Mouse (Mus musculus): ENCODE results near the gene Snx29. TPM values are rescaled to one million over a fixed set of nuclear protein-coding genes. Genes with fewer than 3 reads are reported as not detected.
"Not testable (repeated sequence)": the region's sequence is repeated elsewhere in the genome, so short reads cannot be mapped to it uniquely, and the experiment has no call there.

The Snx29 gene
- polyA plus RNA-seq, 1 experiment: 27.7 TPM

GRCm38 (mm10) chr16:11569127-11569526 lies 246.4 kb downstream of the Snx29 start:
- TF ChIP-seq CTCF (IDR thresholded peaks at IDR 0.05; ENCODE audit: low read depth, low read length): no peak
- no peak for TF ChIP-seq POLR2A (IDR thresholded peaks at IDR 0.05; ENCODE audit: borderline replicate concordance, low read depth, low read length)
- Histone ChIP-seq H3K4me1 (ENCODE audit: control insufficient read depth, insufficient read depth, low read length) (peaks cover 2% of the 10 kb centered on the region; the same call in 1 of the 2 replicates), H3K4me3 (ENCODE audit: insufficient read depth, low read length) (no peak overlapping the region), H3K27ac (ENCODE audit: insufficient read depth, low read depth, low read length) (no peak overlapping the region)

- TF ChIP-seq CTCF (IDR thresholded peaks at IDR 0.05; ENCODE audit: low read depth, low read length) (no peak), POLR2A (IDR thresholded peaks at IDR 0.05; ENCODE audit: borderline replicate concordance, low read depth, low read length) (no peak)
- Histone ChIP-seq H3K4me3 (ENCODE audit: insufficient read depth, low read length) (no peak overlapping the region), H3K4me1 (ENCODE audit: control insufficient read depth, insufficient read depth, low read length) (peaks cover 2% of the 10 kb centered on the region; the same call in 1 of the 2 replicates), H3K27ac (ENCODE audit: insufficient read depth, low read depth, low read length) (no peak overlapping the region)
These were observed 247.4 kb downstream of the Snx29 start for GRCm38 (mm10) chr16:11570072-11570471.

DNA sequence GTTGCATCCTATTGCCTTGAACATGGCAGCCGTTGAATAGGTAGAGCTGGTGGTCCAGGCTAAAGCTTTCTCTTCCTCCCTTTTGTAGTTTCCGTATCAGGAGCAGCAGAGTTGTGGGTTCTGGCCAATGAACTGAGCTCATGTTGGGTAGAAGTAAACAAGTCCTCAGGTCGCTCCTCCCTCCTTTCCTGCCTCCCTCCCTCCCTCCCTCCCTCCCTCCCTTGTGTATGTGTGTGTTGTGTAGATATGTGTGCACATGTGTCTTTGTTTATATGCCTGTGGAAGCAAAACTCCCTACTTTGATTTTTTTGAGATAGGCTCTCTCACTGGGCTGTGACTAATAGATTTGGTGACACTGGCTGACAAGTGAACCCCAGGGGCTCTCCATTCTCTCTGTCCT lies 251.8 kb downstream of the Snx29 start:
- Histone ChIP-seq H3K27ac (ENCODE audit: insufficient read depth, low read depth, low read length) (no peak overlapping the region), H3K4me1 (ENCODE audit: control insufficient read depth, insufficient read depth, low read length) (peaks cover 10% of the 10 kb centered on the region), H3K4me3 (ENCODE audit: insufficient read depth, low read length) (no peak overlapping the region)
- TF ChIP-seq CTCF (IDR thresholded peaks at IDR 0.05; ENCODE audit: low read depth, low read length): no peak
- TF ChIP-seq POLR2A (IDR thresholded peaks at IDR 0.05; ENCODE audit: borderline replicate concordance, low read depth, low read length): no peak

DNA sequence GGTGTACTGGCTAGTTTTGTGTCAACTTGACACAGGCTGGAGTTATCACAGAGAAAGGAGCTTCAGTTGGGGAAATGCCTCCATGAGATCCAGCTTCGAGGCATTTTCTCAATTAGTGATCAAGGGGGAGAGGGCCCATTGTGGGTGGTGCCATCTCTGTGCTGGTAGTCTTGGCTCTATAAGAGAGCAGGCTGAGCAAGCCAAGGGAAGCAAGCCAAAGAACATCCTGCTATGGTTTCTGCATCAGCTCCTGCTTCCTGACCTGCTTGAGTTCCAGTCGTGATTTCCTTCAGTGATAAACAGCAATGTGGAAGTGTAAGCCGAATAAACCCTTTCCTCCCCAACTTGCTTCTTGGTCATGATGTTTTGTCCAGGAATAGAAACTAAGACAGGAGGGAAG lies 253.0 kb downstream of the Snx29 start:
- not testable (repeated sequence) for H3K27ac ChIP-seq (ENCODE audit: insufficient read depth, low read depth, low read length); H3K4me3 ChIP-seq (ENCODE audit: insufficient read depth, low read length)
- peaks cover 14% of the 10 kb centered on the region for H3K4me1 ChIP-seq (ENCODE audit: control insufficient read depth, insufficient read depth, low read length)

DNA sequence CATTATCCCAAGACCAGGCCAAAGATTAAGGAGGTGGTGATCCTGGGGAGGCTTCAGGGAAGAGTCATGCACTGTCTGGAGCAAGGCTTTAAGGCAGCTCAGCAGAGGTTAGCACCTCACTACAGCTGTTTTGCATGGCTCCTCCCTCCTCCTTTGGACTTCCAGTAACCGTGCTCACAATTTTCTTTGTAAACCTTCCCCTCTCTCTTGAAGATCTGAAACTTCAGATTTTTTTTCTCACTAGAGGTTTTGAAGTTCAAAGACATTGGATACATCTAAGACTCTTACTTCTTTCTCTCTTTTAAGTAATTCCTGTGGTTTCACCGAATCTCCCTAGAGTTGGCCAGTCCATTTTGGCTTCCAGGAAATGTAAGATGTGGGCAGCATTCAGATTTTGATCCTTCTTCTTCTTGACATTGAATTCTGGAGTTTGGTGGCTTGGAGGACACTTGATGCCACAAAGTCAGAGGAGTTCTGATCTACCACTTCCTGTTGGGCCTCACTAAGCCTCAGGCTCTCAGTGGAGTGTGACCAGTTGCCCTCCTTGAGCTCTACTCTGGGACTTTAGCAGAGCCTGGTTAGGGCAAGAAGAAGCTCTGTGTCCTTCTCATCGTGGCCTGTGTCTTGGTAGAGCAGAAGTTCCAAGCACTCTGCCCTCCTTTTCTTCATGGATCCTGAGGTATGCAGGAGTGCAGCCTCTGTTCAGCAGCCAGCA lies 255.0 kb downstream of the Snx29 start:
- Histone ChIP-seq H3K4me3 (ENCODE audit: insufficient read depth, low read length) (no peak overlapping the region), H3K4me1 (ENCODE audit: control insufficient read depth, insufficient read depth, low read length) (peaks cover 14% of the 10 kb centered on the region), H3K27ac (ENCODE audit: insufficient read depth, low read depth, low read length) (no peak overlapping the region)
- TF ChIP-seq CTCF (IDR thresholded peaks at IDR 0.05; ENCODE audit: low read depth, low read length) (no peak), POLR2A (IDR thresholded peaks at IDR 0.05; ENCODE audit: borderline replicate concordance, low read depth, low read length) (no peak)

DNA sequence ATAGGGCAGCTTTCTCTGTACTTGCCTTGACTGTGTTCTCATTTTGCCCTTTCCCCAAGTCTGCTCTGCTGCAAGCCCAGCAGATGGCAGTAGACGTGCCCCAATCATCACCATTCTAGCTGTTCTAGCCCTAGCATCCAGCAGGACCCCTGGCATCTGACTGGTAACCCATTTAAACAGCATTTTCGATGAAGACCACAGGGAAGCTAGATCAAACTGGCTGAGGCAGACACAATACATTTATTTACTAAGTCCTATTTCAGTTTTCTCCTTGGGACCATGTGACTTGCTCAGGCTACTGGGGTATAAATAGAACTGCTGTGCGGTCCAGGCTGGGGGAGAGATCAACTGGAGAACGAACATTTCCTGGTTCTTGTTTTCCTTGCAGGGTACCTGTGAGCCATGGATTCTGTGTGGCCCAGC lies 257.0 kb downstream of the Snx29 start:
- Histone ChIP-seq H3K4me1 (ENCODE audit: control insufficient read depth, insufficient read depth, low read length) (peaks cover 14% of the 10 kb centered on the region), H3K27ac (ENCODE audit: insufficient read depth, low read depth, low read length) (no peak overlapping the region; the same call in 1 of the 2 replicates), H3K4me3 (ENCODE audit: insufficient read depth, low read length) (no peak overlapping the region)
- TF ChIP-seq POLR2A (IDR thresholded peaks at IDR 0.05; ENCODE audit: borderline replicate concordance, low read depth, low read length) (no peak), CTCF (IDR thresholded peaks at IDR 0.05; ENCODE audit: low read depth, low read length) (peak; percentile 55; the same call in 1 of the 2 replicates)

GRCm38 (mm10) chr16:11583941-11584639 lies 261.4 kb downstream of the Snx29 start:
- Histone ChIP-seq H3K27ac (ENCODE audit: insufficient read depth, low read depth, low read length) (no peak overlapping the region), H3K4me3 (ENCODE audit: insufficient read depth, low read length) (no peak overlapping the region), H3K4me1 (ENCODE audit: control insufficient read depth, insufficient read depth, low read length) (peaks cover 9% of the 10 kb centered on the region)
- TF ChIP-seq POLR2A (IDR thresholded peaks at IDR 0.05; ENCODE audit: borderline replicate concordance, low read depth, low read length) (no peak), CTCF (IDR thresholded peaks at IDR 0.05; ENCODE audit: low read depth, low read length) (no peak)

DNA sequence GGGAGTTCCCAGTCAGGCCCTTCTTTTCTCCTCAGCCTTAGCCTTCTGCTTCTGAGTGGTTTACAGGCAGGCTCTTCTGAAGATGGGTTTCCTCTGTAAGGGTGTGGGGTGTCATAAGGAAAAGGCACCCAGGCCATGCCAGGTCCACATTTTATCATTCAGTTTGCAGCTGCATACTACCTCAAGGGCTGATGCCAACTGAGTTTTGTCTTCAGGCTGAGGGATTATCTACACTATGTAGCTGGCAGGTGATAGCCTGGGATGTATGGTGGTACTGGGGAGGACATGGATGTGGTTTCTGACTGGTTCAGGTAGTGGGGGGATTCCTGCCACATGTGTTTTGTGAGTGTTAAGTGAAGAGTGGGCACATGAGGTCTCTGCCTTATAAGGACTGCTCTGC lies 266.0 kb downstream of the Snx29 start:
- Histone ChIP-seq H3K4me3 (ENCODE audit: insufficient read depth, low read length) (no peak overlapping the region), H3K27ac (ENCODE audit: insufficient read depth, low read depth, low read length) (no peak overlapping the region), H3K4me1 (ENCODE audit: control insufficient read depth, insufficient read depth, low read length) (peaks cover 2% of the 10 kb centered on the region; the same call in 1 of the 2 replicates)
- no peak for TF ChIP-seq POLR2A (IDR thresholded peaks at IDR 0.05; ENCODE audit: borderline replicate concordance, low read depth, low read length)
- TF ChIP-seq CTCF (IDR thresholded peaks at IDR 0.05; ENCODE audit: low read depth, low read length): no peak

GRCm38 (mm10) chr16:11589336-11589735 lies 266.6 kb downstream of the Snx29 start:
- H3K4me1 ChIP-seq (ENCODE audit: control insufficient read depth, insufficient read depth, low read length): peaks cover 2% of the 10 kb centered on the region; the same call in 1 of the 2 replicates
- TF ChIP-seq CTCF (IDR thresholded peaks at IDR 0.05; ENCODE audit: low read depth, low read length): no peak
- TF ChIP-seq POLR2A (IDR thresholded peaks at IDR 0.05; ENCODE audit: borderline replicate concordance, low read depth, low read length): no peak
- H3K4me3 ChIP-seq (ENCODE audit: insufficient read depth, low read length): no peak overlapping the region
- no peak overlapping the region for H3K27ac ChIP-seq (ENCODE audit: insufficient read depth, low read depth, low read length)
